Mouse (Mus musculus) heart, embryonic 10.5 days (tissue): ENCODE measurements around the gene Samt4. TPM values are rescaled to one million over a fixed set of nuclear protein-coding genes. Genes with fewer than 3 reads are reported as not detected.
"Not testable (repeated sequence)": the region's sequence is repeated elsewhere in the genome, so short reads cannot be mapped to it uniquely, and the experiment has no call there.

Source experiments
- DNase-seq: peaks from one replicate; pipeline ENCODE4 v3.0.0-alpha.2; 2017; ENCODE audit warnings: low spot score
- H3K27ac ChIP-seq: fragments of 300-500 bp; sonication (generic); 2 replicates; pipeline ENCODE4 v1.5.1; 2016; ENCODE audit warnings: mild to moderate bottlenecking
- H3K27me3 ChIP-seq: fragments of 300-500 bp; sonication (generic); 2 replicates; pipeline ENCODE4 v1.6.1; 2016; ENCODE audit warnings: mild to moderate bottlenecking; ENCODE audit not compliant: poor library complexity, insufficient read depth, severe bottlenecking
- H3K36me3 ChIP-seq: fragments of 300-500 bp; sonication (generic); 2 replicates; pipeline ENCODE4 v1.6.1; 2016; ENCODE audit warnings: mild to moderate bottlenecking, moderate library complexity
- H3K4me1 ChIP-seq: fragments of 300-500 bp; sonication (generic); 2 replicates; pipeline ENCODE4 v1.6.1; 2016; ENCODE audit warnings: mild to moderate bottlenecking
- H3K4me3 ChIP-seq: fragments of 300-500 bp; sonication (generic); 2 replicates; pipeline ENCODE4 v1.5.1; 2016; ENCODE audit warnings: mild to moderate bottlenecking, moderate library complexity
- H3K9me3 ChIP-seq: fragments of 300-500 bp; sonication (generic); 2 replicates; pipeline ENCODE4 v1.6.1; 2016; ENCODE audit warnings: mild to moderate bottlenecking, moderate library complexity
- WGBS: fragments of 180-500 bp; shearing (Covaris S2); methylation state at CpG from one replicate; pipeline ENCODE4 v1.1.7; 2016; 5-methylcytosine and 5-hydroxymethylcytosine counted together
- polyA plus RNA-seq: library from polyadenylated mRNA; unstranded; fragments of >200 nt; fragmentation: Nextera tagmentation; extraction: Ambion mirVana; gene quantifications from 2 replicates; pipeline ENCODE4 v1.2.1, GENCODE M21; 2016

The Samt4 gene
- polyA plus RNA-seq: not detected in 2 replicates

DNA sequence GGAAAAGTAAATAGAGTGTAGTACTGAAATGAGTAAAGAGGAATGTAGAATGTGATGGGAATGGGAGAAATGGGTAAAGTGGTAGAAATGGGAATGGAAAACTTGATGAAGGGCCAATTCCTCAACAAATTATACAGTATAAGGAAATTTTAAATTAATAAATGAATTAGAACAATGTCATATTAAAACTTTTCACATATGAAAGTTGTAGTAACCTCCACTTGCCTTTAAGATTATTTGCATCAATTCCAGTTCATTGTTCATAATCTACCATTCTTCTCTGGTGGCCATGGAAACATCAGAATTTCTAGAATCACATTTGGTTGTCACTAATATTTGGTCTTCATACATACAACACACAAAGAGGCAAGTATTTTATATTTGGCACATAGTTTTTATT, at the start of gene Samt4:
TSS of gene Samt4 (plus strand) at position 301 of the 400 bp plus-strand sequence.
- Histone ChIP-seq H3K36me3 (no peaks in the 10 kb centered on the region), H3K27me3 (no peaks in the 10 kb centered on the region), H3K4me1 (no peaks in the 10 kb centered on the region), H3K4me3 (no peak within 1 kb of the TSS), H3K9me3 (no peaks in the 10 kb centered on the region), H3K27ac (no peak within 1 kb of the TSS)
- no peak for DNase-seq

- not testable (repeated sequence) for DNase-seq, H3K9me3 ChIP-seq, H3K27ac ChIP-seq, H3K4me3 ChIP-seq, H3K27me3 ChIP-seq, H3K36me3 ChIP-seq, H3K4me1 ChIP-seq
These were observed 38.1 kb upstream of the Samt4 start for GRCm38 (mm10) chrX:154443696-154444095.

DNA sequence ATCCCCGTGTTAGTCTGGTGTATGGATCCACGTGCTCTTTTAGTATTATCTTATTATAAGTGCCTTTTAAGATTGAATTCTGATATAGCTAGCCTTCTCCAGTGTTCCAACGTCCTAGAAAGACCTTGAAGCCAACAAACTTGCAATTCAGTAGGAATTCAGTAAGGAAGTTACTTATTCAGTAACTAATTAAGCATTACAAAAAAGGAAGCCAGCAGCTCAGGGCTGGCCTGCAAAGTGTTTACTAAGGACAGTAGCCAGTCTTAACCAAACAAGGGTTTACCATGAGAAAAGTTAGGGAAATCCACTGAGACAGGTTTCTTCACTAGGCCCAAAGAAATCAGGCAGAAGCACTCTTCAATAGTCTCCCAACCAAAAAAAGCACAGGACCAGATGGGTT, 13.4 kb upstream of the Samt4 start:
- not testable (repeated sequence) for H3K36me3 ChIP-seq, H3K27ac ChIP-seq, DNase-seq, H3K4me1 ChIP-seq, H3K4me3 ChIP-seq, H3K9me3 ChIP-seq, H3K27me3 ChIP-seq
- 67% methylated on average over 3 of the region's 3 CpGs for WGBS

Other genes with a start within 250 kb of the Samt4 start
- not detected in 2 replicates for gene 4930524N10Rik, start 138.6 kb upstream of the Samt4 start, polyA plus RNA-seq
- gene Samt2, start 97.4 kb downstream of the Samt4 start, polyA plus RNA-seq: not detected in 2 replicates